Mouse (Mus musculus): Measurements from ENCODE around the gene 5730480H06Rik. TPM values are rescaled to one million over a fixed set of nuclear protein-coding genes. Genes with fewer than 3 reads are reported as not detected.

5730480H06Rik gene
- 15.5 TPM for polyA plus RNA-seq (2014; fragmentation: Illumina TruSeq; extraction: RNeasy Lipid Tissue Mini Kit (QIAGEN cat#74804); ENCODE audit: low read depth, low replicate concordance)

GRCm38 (mm10) chr5:48327652-48328051, at the start of gene 5730480H06Rik:
5730480H06Rik (plus strand) TSS chr5:48327952.

Measured in kidney, adult 10 weeks (tissue).